Mouse (Mus musculus): Measurements from ENCODE around the gene Rhobtb1. TPM values are rescaled to one million over a fixed set of nuclear protein-coding genes. Genes with fewer than 3 reads are reported as not detected.
A peak's percentile ranks its signal among the peaks of the same experiment; 100 is the strongest.

Rhobtb1 gene
- total RNA-seq, 2 experiments from 2014 or later, result 10.3 to 17.2 TPM

- peak; percentile 24 for DNase-seq
These were observed 60.3 kb downstream of the Rhobtb1 start for GRCm38 (mm10) chr10:69211560-69211959.

GRCm38 (mm10) chr10:69211976-69212375 lies 60.7 kb downstream of the Rhobtb1 start:
- peak; percentile 55 for DNase-seq

- DNase-seq, result peak; percentile 92
These were observed 61.6 kb downstream of the Rhobtb1 start, which contains the start of gene A930033H14Rik for GRCm38 (mm10) chr10:69212542-69213440. Gene A930033H14Rik, minus strand, starts transcription at chr10:69213098.

- DNase-seq, result peak; percentile 39
These were observed 62.2 kb downstream of the Rhobtb1 start for GRCm38 (mm10) chr10:69213451-69213877.

- DNase-seq, result no peak
These were observed 62.8 kb downstream of the Rhobtb1 start for GRCm38 (mm10) chr10:69213986-69214385.

GRCm38 (mm10) chr10:69217127-69217690 lies 66.0 kb downstream of the Rhobtb1 start:
- peak; percentile 3 for DNase-seq

GRCm38 (mm10) chr10:69218458-69219288 lies 67.4 kb downstream of the Rhobtb1 start:
- DNase-seq, result peak; percentile 72

- no peak for DNase-seq
These were observed 68.0 kb downstream of the Rhobtb1 start for GRCm38 (mm10) chr10:69219289-69219626.

- peak; percentile 52 for DNase-seq
These were observed 69.1 kb downstream of the Rhobtb1 start for GRCm38 (mm10) chr10:69220296-69220695.

GRCm38 (mm10) chr10:69221148-69221547 lies 69.9 kb downstream of the Rhobtb1 start:
- no peak for DNase-seq

GRCm38 (mm10) chr10:69221955-69222354 lies 70.7 kb downstream of the Rhobtb1 start:
- DNase-seq, result no peak

- DNase-seq, result no peak
These were observed 72.0 kb downstream of the Rhobtb1 start for GRCm38 (mm10) chr10:69223232-69223631.

- DNase-seq, result no peak
These were observed 73.0 kb downstream of the Rhobtb1 start for GRCm38 (mm10) chr10:69224276-69224675.

- DNase-seq, result no peak
These were observed 74.2 kb downstream of the Rhobtb1 start for GRCm38 (mm10) chr10:69225471-69225870.

GRCm38 (mm10) chr10:69225951-69226350 lies 74.7 kb downstream of the Rhobtb1 start:
- DNase-seq, result no peak

- no peak for DNase-seq
These were observed 86.0 kb downstream of the Rhobtb1 start for GRCm38 (mm10) chr10:69237185-69237584.

- DNase-seq, result no peak
These were observed 86.5 kb downstream of the Rhobtb1 start for GRCm38 (mm10) chr10:69237781-69238180.

GRCm38 (mm10) chr10:69238311-69238710 lies 87.1 kb downstream of the Rhobtb1 start:
- no peak for DNase-seq

- DNase-seq, result no peak
These were observed 89.3 kb downstream of the Rhobtb1 start for GRCm38 (mm10) chr10:69240530-69240929.

- no peak for DNase-seq
These were observed 93.9 kb downstream of the Rhobtb1 start for GRCm38 (mm10) chr10:69245151-69245550.

GRCm38 (mm10) chr10:69245906-69246668 lies 94.9 kb downstream of the Rhobtb1 start:
- no peak for DNase-seq

GRCm38 (mm10) chr10:69246762-69247161 lies 95.5 kb downstream of the Rhobtb1 start:
- DNase-seq, result no peak

Data from gastrocnemius, postnatal 25 days (tissue).